Mouse (Mus musculus) left cerebral cortex, adult 11 months (tissue): ENCODE measurements around the gene Slc38a9.

ENCODE experiments used
- DNase-seq: peaks from one replicate; pipeline ENCODE4 v3.0.0; 2022; ENCODE audit warnings: low spot score

Gene Slc38a9

DNA sequence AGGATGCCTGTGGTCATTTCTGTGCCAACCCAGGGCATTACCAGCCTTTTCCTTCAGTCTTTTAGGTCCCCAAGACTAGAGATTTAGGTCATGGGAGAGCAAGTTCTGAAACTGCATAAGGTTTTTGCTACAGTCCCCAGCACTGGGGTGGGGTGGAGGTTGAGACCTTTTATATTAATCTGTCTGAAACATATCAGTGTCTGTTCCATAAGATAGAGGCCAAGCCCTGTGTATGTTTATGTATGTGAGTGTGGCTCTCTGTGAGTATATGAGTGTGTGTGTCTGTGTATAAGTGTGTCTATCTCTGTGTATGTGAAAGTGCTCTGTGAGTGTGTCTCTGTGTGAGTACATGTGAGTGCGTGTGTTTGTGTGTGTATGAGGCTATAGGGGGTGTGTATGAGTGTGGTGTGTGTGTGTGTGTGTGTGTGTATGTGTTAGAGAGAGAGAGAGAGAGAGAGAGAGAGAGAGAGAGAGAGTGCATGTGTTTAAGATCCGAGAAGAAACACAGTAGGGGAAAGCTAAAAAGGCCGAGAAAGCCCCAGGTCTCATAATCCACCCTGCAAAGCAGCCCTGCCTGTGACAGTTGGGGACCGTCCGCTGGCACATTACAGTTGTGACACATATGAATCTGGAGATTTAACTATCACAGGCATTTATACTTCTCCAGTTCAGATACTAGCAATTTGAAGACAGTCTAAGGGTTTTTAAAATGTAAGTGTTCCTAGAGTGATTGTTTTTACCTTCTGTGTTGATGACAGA, 85.6 kb downstream of the Slc38a9 start:
- DNase-seq = no peak

DNA sequence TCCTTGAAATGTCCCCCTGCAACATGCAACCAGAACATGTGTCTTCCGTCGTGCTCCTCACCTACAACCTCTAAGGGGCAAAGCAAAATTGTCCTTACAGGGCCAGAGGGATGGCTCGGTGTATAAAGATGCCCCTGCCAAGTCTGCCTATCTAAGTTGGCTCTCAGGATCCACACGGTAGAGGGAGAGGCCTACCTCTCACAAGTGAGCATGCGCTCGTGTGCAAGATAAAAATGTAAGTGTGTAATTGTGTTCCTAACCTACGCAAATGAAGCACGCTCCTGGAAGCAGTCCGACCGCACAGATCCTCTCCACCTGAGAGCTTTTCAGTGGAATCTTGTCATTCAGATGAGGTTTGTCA, 86.1 kb downstream of the Slc38a9 start:
- no peak for DNase-seq

DNA sequence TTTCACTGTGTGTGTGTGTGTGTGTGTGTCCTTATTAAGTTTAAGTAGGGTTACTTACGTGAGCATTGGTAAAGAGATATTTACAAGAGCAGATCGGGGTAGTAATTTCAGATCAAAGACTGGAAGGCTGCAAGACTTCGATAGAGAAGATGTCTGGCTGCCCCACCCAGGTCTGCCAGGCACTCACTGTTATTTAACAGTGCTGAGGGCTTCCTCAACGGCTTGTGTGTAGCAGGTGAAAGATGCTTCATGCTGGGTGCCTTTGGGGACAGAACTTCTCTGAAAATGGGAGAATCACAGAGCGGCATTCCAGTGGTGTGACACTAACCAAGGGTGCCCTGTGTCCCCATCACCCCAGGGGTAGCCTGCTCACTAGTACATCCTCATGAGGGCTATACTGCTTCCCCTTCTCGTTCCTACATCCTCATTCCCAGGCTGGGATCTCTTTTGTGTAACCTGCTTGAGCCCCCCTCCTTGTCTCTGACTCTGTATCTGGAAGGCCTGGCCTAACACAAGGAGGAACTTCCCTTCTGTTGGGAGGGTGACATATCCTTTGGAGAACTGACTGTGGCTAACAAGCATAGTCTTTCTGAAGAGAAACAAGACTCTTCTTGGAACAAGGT, 87.4 kb downstream of the Slc38a9 start:
- DNase-seq = no peak

DNA sequence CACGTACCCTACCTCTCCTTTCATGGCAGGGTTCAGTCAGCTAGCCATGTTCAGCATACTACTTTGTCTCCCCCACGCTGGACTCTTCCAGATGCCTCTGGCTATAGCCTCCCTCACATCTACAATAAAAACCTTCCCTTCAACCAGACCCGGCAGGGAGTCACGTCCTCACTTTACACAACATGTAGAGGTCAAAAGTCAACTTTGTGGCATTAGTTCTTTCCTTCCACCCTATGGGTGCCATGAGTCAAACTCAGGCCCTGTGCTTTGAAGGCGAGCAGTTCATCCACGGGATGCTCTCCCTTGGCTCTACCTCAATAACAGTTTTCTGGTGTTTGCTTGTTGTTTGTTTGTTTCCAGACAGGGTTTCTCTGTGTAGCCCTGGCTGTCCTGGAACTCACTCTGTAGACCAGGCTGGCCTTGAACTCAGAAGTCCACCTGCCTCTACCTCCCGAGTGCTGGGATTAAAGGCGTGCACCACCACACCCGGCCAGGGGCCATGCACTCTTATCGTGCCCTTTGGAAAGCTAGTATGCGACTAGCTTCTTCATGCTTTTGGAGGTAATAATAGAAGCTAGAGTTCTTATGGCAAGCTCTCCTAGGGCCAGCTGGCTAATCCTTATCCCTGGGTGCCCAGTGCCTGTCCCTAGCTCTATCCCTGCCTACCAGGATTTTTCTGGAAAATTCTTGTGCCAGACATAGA, 88.4 kb downstream of the Slc38a9 start:
- no peak for DNase-seq

DNA sequence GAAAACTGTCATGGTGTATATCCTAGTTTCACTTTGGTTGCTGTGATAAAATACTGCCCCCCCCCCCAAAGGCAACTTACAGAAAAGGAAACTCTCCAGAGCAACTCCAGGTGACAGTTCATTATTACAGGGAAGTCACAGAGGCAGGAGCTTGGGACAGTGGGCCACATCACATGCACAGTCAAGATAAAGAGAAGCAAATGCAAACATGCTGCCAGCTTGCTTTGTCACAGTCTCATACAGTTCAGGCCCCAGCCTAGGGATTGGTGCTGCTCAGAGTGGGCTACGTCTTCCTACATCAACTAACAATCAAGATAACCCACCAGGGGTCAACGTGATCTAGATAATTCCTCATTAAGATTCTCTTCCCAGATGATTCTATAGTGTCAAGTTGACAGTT, 89.3 kb downstream of the Slc38a9 start:
- no peak for DNase-seq

DNA sequence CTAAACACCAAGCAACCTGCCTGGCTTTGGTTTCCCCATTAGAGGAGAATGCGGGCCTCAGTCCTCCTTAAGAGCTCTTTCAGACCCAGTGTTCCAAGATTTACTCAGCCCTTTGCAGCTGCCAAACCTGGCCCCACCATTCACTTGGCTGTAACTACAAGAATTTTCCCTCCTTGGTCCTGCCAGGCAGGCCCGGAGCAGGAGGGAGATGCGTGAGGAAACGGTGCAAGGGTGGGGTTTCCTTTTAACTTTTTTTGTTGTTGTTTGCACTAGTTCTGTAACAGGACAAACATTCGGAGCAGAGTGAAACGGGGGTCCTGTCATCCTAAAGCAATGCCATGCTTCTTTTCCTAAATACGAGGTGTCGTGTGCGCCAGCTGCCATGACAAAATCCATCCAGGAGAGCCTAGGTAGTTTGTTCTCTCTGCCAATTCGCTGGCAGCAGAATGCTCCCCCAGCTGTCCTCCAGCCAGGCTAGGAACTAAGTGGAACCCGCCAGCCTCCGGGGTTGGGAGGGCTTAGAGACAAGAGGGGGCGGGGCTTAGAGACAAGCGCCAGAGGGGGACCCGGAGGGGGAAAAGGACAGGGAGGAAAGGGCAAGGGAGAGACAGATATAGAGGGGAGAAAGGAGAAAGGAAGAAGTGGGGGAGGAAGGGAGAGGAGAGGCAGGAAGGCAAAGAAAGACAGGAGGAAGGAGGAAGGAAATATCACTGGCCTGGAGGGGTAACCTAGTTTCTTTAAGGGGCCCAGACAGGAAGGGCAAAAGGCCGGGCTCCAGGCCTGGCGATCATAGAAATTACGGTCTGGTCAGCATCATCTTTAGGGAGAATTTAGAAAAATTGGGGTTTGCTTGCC, 91.1 kb downstream of the Slc38a9 start:
- DNase-seq = no peak

DNA sequence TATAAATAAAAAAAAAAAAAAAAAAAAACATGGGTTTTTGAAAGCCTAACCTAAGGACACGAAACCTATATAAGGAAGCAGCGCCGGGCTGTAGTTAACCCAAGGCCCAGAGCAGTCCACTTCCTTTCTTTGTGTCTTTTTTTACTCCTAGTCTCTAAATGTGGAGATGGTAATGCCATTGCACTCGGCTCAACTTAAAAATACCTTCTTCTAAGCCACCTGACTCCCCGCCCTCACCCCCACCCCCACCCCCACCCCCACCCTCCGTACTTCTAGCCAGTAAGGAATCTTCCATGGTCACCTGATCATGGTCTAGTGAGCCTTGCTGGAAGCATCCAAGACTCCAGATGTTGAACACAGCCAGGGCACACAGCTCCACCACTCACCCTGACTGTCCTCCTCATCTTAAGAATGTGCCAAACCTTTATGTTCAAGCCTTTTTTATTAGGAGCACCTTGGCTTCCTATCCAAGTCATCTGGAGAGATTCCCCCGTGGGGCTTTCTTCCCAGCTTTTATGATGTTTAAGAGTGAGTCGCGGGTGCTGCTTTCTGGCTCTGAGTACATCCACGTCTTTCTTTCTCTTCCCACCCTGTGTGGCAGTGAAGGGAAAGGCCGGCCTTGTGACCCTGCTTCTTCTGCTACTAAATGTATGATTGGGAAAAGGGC, 91.9 kb downstream of the Slc38a9 start:
- DNase-seq = no peak

DNA sequence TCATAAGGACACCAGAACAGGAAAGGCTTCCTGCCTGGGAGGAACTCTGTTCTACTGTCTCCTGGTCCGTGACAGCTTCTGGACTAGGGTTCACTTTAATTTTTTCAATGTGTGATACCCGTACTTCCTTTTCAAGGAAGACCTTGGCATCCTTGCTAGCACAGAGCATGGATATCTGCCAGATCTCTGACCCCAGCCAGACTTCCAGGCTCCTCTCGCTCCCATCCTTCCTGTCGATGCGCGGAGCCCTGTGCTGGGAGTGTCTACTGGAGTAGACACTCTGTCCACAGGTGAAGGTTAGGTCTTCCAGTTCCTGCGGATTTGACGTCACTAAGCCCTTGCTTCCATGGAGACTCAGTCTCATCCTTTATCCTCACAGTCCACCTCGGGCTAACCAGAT, 93.0 kb downstream of the Slc38a9 start:
- DNase-seq = no peak

DNA sequence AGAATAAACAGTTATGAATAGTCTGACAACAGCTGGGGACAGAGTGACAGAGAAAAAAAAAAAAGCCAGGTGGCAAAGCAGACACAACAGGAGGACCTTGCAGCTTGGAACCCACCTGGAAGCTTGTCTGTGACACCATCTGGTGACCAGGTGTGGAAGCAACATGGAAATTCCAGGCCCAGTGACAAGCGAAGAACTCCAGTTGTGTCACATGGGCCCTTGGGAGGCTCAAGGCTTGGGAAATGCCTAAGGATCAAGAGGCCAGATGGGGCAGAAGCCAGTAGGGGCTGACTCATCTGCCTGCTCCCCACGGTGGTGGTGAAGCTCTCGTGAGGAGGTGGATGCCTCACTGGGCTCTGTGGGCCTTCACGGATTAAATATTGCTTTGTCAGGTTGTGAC, 94.3 kb downstream of the Slc38a9 start:
- no peak for DNase-seq

DNA sequence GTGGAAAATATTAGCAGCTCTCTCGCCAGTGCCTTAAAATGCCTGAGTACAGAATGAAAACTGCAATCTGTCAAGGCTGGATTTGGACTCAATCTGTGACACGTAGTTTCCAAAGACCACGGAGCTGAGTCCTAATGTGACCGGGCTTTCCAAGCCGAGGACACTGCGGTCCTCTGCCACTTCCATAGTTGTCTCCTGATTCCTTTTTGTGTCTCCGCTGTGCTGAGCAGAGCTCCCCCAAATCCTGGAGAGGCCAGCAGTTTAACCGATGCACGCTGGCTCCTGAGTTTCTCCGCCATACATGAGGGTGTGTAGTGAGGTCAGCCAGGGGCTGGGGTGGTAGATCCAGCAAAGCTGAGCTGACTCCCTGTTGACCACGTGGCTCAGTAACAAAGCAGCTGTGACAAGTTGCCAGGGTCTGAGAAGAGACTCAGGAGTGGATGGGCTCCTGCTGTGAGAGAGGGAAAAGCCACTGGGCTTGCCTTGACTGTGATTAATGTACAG, 95.0 kb downstream of the Slc38a9 start:
- no peak for DNase-seq

DNA sequence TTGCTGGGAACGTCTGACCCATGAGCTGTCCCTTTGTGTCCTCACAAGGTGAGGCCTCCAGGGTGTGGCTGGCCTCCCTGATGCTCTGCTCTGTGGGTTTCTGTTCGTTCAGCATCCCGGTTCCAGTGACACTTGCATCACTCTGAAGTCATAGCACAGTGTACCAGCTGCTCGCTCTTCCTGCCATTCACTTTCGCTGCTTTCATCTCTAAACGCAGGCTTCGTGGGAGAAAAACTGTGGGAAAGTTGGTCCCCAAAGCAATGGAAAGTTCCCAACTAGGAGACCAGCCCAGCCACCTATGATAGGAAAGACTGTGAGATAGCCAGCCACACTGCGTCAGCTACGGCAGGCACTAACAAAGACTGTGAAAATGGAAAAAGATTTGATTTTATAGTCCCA, 96.8 kb downstream of the Slc38a9 start:
- no peak for DNase-seq

DNA sequence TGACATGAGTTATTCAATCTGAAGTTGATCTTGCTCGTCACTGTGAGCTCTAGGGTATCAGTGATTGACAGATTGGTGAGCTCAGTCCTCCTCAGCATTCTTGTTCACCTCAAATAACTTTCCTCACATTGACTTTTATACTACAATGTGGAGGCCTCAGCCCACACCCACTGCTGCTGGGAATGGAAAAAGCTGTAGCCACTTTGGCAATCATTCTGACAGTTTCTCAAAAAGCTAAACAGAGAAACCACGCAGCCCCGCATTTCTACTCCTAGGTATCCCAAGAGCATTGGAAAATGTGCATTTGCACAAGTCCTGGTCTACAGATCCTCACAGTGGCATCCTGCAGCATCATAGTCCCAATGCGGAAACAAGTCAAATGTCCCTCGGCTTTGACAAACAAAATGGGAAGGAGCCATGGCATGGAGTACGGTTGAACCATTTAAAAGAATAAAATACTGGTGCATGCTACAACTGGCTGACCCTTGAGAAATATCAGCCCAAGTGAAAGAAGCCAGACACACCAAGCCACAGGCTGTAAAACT, 98.1 kb downstream of the Slc38a9 start:
- no peak for DNase-seq

DNA sequence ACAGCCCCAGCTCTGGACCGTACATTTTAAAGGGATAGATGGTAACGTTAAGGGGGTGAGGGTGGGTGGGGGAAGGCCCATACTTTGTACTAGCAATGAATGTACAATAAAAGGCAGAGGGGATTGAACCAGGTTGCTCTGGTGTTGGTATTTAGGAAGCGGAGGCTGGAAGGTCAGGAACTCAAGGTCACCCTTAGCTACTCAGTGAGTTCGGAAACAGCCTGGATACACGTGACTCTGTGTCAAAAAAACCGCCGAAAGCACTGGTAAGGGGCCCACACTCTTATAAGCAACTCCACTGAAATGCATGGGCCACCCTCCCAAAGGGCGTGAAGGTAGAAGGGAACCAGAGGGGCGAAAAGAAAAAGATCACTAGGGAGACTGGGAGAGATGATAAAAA, 98.8 kb downstream of the Slc38a9 start:
- no peak for DNase-seq

DNA sequence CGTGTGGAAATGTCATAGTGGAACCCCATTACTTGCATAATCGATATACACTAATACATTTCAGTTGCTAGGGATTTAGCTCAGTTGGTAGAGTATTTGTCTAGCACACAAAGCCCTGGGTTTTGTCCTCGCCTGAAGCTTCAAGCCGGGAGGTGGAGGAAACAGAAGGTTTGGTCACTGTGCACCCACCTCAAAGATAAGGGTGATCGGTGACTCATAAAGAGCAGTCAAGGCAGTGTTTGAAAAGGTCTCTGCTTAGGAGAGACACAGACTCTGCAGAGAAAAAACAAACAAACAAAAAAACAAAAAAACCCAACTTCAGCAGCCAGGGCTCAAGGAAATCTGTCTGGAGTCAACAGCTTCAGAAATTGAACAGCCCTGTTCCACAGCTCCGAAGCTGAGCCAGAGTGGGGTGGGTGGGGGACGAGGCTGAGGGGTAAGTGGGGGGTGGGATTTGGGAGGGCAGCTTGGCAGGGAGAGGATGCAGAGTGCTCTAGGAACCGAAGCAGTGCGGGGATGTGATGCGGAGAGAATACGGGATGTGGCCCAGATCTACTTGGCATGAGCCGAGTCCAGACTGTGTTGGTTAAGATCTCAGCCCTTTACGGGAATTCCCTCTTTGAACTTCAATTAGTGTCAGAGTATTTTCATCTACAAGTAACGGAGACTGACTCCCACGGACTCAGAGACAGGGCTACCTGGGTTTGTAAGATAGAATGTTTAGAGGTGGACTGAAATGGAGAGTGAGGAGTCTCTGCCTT, 99.4 kb downstream of the Slc38a9 start:
- DNase-seq = no peak

DNA sequence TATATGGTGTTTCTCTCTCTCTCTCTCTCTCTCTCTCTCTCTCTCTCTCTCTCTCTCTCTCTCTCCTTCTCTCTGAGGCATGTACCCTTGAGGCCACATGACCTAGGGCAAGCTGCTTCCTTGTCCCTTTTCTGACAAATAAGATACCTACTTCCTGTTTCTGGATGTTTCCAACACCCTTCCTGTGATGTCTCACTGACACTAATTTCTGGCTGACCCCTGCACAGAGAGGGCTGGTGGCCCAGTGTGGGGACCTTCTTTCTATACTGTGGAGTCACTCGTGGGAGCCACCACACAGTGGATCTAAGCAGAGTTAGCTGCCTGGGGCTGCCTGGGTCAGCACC, 100.0 kb downstream of the Slc38a9 start:
- DNase-seq = no peak

DNA sequence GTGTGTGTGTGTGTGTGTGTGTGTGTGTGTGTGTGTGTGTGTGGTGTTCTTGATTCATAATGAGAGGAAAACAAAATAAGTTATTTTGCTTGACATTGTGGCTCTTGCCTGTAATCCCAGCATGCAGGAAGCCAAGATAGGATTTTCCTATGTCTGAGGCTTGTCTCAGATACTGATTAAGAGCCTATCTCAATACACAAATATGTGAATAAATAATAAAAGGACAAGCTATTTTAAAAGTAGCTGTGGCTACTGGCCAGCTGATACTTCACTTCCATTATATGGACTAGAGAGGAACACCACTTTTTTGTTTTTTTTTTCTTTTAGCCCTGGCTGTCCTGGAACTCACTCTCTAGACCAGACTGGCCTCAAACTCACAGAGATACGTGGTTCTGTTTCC, 101.2 kb downstream of the Slc38a9 start:
- no peak for DNase-seq

DNA sequence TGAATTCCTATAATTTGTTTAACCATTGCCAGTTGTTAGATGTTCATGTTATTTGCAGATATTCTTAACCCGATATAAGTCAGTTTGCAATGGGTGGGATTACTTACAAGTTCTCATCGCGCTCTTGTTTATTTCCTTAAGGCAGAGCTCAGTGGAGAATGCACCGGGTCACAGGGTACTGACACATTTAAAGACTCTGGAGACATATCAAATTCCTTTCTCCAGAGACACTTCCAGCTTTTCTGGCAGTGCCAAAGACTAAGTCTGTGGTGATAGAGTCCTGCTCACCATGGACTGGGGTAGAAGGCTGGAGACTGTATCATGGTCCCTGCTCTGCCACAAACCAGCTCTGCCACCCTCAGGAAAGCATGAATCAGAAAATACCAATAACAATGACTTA, 102.0 kb downstream of the Slc38a9 start:
- DNase-seq = no peak

DNA sequence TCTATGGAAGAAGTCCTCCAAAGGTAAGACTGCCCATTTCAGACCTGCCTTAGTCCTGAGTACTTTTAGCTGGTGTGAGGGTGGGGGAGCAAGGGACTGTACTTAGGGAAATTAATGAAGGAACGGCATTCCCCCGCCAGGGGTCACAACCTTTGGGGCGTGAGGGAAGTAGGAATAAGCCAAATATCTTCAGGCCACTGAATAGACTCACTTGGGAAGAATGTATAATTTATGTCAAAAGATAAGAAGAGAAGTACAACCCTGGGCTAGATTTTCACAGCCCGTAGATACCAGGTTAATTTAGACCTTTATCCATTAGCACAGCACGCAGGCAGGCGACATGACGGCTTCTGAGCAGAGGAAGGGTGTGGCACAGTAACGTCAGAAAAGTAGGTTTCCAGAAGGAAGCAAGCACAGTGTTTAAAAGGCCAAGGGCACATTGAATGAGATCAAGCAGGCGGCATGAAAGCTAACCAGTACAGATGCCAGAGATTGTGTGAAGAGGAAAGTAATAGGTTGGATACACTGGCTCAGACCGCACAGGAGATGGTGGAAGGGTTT, 103.1 kb downstream of the Slc38a9 start:
- no peak for DNase-seq

DNA sequence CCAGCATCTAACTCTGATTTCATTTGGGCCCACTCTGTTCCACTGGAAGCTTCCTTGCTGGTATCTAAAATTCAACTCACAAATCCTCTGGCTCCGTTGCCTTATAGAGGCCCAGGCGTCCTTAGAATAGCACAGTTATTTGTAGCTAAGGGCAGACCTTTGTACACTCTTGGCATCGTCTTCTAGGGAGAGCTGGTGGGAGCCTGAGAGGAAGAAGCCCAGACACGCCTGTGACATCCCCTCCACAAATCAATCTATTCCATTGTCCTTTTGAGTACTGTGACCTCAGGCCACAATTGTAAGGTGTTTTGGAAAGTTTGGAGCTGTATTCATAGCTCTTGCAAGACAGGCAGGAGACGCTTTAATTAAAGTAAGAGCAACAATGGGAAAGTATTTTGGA, 104.0 kb downstream of the Slc38a9 start:
- no peak for DNase-seq

DNA sequence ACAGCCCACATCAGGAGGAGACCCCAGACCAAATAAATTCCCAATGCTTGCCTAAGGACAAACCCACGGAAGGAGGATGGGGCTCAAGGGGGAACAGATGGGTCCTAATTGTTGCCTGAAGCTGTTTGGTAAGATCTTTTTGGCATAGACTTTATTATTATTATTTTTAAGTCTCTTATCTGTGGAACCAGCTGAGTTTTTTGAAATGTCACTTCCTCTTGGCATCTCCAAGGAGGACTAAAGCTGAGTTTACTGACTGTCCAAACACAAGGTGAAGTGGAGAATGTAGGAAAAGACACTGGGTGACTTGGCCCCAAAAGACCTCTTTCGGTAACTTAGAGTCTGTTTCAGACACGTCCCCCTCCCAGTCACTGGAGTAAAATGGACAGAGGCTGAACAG, 105.1 kb downstream of the Slc38a9 start:
- DNase-seq = no peak
